Mouse (Mus musculus): Measurements from ENCODE around the gene Gm1110.
"Not testable (repeated sequence)": the region's sequence is repeated elsewhere in the genome, so short reads cannot be mapped to it uniquely, and the experiment has no call there.

The Gm1110 gene

DNA sequence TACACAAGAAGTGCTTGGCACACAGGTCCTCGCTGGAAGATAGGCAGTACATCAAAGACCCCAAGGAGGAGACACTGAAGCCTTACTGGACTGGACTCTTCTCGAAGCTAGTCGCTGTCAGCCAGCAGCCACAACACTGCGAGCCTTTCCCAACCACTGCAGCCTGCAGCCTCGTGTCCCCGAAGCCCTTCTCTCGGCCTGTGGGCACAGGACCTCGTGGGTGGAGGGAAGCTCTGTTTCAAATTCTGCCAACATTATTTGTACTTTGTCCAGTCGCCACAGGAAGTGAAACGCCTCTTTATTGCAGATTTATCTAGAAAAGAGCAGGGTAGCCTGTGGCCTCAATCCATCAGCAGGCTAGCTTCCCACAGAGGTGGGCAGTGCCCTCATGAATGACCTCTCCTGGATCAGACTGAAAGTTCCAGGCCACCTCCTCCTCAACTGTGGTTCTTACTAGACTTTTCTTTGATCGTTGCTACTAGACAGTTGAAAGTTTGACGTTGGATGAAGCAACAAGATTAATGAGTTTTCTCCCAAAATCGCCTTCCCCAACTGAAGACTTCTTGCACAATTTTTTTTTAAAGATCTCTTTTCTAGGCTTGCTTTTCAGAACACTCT lies at the start of gene Gm1110:
TSS of gene Gm1110 (minus strand) at position 203 of the 618 bp plus-strand sequence.
- no peak for DNase-seq (ENCODE audit: low spot score)

DNA sequence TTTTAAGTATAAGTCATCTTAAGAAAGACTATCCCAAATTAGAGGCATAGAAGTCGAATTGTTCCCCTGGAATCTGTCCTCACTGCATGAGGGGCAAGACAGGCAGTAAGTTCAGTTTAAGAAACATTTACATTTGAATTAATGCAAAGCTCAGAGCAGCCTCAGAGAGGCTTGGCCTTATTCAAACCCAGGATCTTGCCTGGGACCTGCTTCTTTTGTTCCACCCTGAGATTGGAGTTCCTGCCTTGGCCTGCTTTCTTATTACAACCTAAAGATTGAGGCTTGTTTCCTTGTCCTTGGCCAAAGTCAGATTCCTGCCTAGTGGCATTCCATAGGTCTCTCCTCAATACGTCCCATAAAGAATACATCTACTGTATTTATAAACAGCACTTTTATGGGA lies 24.9 kb upstream of the Gm1110 start:
- DNase-seq (ENCODE audit: low spot score): no peak

DNA sequence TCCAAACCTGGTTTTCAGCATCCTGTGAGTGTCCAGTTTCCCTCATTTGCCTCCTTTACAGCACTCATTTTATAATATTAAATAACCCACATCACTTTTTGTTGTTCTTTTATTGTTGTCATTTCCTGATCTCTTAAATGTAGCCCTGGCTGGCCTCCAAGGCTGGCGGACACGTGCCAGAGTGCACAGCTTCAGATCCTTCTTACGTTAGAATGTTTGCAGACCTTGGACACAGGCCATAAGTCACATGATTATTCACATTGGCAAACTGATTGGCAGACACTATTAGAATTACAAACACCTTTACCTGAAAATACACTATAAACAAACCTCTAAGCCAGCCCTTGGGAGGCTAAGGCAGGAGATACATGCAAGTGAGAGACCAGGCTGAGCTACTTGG lies 1.2 kb upstream of the Gm1110 start:
- DNase-seq (ENCODE audit: low spot score): peak; percentile 54

DNA sequence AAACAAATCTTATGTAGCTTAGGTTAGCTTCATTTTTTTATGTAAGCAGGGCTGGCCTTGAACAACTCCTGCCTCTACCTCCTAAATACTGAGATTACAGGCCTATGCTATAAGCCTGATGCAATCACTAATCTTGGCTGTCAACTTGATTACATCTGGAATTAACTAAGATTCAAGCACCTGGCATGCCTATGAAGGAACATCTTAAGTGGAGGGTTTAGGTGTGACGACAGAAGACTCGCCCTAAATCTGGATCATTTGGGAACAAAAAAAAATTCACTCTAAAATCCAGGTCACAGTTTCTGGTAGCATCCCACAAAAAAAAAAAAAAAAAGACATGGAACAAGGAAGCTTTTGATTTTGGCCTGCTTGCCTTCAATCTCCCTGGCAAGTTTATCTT lies 3.1 kb downstream of the Gm1110 start:
- no peak for DNase-seq (ENCODE audit: low spot score)

DNA sequence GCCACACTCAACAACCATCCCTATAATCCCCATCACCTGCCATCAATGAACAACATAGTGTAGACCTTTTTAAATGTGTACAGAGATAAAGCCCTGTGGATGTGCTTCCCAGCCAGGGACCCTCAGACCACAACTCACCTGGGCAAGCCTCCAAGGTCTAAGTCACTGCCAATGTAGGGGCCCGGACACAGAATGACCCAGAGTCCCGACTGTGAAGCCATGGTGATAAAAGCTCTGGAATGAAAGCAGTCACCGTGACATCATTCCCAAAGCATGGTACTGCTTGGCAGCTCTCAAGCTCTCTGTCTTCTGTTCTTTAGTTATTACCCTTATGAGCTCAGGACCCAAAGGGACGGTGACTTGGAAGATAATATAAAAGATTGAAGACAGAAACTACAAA lies 9.8 kb downstream of the Gm1110 start:
- DNase-seq (ENCODE audit: low spot score): no peak

- DNase-seq (ENCODE audit: low spot score): no peak
Measured at GRCm38 (mm10) chr9:26911251-26911650, 11.7 kb downstream of the Gm1110 start.

DNA sequence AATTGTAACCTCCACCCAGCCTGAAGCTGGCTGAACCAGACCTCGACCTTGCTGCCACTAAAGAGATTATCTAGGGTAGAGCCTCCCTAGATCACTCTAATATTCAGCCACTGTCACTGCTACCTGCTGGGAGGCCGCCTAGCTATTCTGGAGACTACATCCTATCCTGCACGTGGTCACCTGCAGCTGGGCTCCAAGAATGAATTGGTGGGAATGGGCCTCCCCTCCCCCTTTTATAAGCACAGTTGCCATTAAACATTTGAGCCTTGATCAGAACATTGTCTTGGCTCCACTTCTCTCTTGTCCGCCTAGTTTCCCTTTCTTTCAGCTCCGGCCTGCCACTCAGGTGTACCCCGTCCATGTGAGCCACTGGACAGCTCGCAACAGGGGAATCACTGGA lies 53.1 kb downstream of the Gm1110 start:
- DNase-seq (ENCODE audit: low spot score): not testable (repeated sequence)

GRCm38 (mm10) chr9:26860751-26861150 lies 62.2 kb downstream of the Gm1110 start, which contains the start of gene Glb1l3:
TSS of gene Glb1l3 (minus strand) at chr9:26860890.
- DNase-seq (ENCODE audit: low spot score): peak; percentile 7

- DNase-seq (ENCODE audit: low spot score): peak; percentile 16
Measured at GRCm38 (mm10) chr9:26831089-26831488, 91.8 kb downstream of the Gm1110 start.

Measured in urinary bladder, postnatal 14 days (tissue).